Mouse (Mus musculus): ENCODE results near the gene Rbm4.

Gene Rbm4

DNA sequence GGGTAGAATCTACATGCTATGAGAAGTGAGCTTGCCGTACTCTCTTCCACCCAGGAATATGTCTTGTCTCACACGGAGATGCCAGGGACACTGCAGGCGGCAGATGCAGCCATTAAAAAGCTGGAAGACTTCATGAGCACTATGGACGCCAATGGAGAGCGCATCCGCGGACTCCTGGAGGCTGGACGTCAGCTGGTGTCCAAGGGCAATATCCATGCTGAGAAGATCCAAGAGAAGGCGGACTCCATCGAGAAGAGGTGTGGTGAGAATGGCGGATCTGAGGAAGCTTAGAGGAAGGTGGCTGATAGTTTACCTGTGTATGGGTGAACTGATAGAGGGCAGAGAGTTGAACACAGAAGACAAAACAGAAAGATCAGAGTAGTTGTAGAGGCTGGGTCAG is 54.6 kb downstream of the Rbm4 start:
- DNase-seq = no peak

DNA sequence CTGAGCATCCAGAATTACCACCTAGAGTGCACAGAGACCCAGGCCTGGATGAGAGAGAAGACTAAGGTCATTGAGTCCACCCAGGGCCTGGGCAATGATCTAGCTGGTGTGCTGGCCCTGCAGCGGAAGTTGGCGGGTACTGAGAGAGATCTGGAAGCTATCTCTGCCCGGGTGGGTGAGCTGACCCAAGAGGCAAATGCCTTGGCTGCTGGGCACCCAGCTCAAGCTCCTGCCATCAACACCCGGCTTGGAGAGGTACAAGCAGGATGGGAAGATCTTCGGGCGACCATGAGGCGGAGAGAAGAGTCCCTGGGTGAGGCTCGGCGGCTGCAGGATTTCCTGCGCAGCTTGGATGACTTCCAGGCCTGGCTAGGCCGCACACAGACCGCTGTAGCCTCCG is 55.8 kb downstream of the Rbm4 start:
- DNase-seq = no peak
